Mouse (Mus musculus): Measurements from ENCODE around the gene Tmem266. TPM values are rescaled to one million over a fixed set of nuclear protein-coding genes. Genes with fewer than 3 reads are reported as not detected.

The Tmem266 gene
- total RNA-seq, 2 experiments from 2014 or later = 0.84 to 3.6 TPM

DNA sequence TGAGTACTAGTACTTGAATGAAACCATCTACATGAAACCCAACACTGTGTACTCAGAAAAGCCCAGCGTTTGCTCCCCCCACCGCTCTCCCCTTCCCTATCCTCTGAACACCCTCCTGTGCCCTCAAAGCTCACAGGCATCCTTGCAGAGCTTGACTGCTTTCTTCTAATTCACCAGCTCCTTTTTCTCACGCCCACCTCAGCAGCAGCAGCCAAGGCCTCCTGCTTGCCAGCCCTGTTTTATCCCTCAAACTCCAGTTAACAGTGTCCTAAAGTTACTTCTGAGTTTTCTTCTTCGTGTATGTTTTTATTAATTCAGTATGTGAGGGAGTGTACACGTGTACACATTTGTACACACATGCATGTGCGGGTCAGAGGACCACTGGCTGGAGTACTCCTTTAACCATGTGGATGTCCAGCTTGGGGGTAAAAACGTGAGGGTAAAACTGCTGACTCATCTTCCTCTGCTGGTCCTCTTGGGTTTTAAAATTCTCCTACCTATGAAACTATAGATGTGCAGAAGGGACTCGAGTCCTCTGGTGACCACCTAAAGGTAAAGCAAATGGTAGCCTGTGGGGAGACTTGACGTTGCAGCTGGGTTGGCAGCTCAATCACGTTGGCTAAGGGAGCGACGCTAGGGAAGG lies 13.0 kb upstream of the Tmem266 start:
- no peak overlapping the region for H3K27ac ChIP-seq
- H3K4me3 ChIP-seq = no peak overlapping the region
- intact Hi-C loops (cut with DNase I) = loop anchor here (5.0 kb wide), 1 partner anchor 266 kb away; the partner anchor contains the start of gene Chrnb4
- TF ChIP-seq CTCF (IDR thresholded peaks at IDR 0.05) = no peak
- no peak for DNase-seq

DNA sequence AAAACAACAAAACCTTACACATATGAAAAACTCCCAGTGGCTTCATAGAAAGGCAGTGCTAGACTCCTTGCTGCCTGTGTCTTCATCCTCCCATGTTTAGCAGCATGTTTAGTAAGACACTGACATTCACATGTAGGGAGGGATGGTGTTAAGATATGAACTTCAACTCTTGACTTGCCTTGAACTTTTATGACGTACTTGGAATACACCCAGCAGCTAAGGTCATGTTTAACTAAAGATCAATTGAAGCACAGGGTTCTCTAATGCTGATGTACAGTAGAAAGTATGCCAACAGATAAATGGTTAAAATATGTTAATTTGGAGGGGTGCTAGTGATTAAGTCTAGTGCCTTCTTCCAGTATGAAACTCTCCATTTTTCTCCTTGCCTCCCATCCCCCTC lies 4.1 kb upstream of the Tmem266 start:
- intact Hi-C loops (cut with DNase I) = no loop called here
- H3K27ac ChIP-seq = no peak overlapping the region
- H3K4me3 ChIP-seq = no peak overlapping the region
- DNase-seq = no peak
- no peak for TF ChIP-seq CTCF (IDR thresholded peaks at IDR 0.05)

DNA sequence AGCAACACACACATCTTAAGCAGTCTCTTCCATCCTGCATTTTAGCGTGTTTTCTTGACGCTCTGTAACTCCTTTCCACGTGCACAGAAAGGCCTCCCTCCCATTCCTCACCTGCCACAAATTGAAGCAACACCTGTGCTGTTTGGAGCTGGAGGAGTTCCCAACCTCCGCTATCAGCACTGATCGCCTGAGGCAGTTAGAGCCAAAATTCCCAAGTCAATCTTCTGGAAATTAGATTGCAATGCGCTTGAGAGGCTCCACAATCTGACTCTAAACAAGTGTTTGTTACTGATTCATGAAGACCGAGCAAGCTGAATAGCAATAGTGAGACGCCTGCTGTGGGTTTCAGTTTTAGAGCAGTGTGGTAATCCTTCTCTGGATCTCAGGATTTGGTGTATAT lies 2.6 kb upstream of the Tmem266 start:
- intact Hi-C loops (cut with DNase I) = no loop called here
- DNase-seq = no peak

DNA sequence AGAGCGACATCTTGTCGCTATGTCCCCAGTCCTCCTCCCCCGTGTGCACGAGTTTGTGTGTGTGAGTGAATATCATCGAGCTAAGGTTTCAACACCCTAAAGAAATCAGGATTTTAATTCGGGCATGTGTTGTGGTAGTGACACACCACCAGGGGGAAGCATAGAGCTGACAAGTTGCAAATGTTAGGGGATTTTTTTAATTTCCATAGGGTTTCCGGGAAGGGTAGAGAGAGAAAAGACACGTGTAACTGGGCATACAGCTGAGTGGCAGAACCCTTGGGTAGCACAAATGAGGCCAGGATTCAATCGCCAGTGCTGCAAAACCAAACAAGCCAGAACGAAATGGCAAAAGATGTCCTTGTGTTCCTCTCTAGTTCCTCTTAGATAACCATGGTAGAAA lies 2.2 kb upstream of the Tmem266 start:
- intact Hi-C loops (cut with DNase I) = no loop called here
- Histone ChIP-seq H3K4me3 (no peak overlapping the region), H3K27ac (no peak overlapping the region)
- peak; percentile 31; the same call in 1 of the 2 replicates for TF ChIP-seq CTCF (IDR thresholded peaks at IDR 0.05)
- no peak for DNase-seq

More for the DNA sequence above, 2.6 kb upstream of the Tmem266 start:
- no peak overlapping the region for H3K27ac ChIP-seq
- TF ChIP-seq CTCF (IDR thresholded peaks at IDR 0.05) = no peak
- H3K4me3 ChIP-seq = no peak overlapping the region

DNA sequence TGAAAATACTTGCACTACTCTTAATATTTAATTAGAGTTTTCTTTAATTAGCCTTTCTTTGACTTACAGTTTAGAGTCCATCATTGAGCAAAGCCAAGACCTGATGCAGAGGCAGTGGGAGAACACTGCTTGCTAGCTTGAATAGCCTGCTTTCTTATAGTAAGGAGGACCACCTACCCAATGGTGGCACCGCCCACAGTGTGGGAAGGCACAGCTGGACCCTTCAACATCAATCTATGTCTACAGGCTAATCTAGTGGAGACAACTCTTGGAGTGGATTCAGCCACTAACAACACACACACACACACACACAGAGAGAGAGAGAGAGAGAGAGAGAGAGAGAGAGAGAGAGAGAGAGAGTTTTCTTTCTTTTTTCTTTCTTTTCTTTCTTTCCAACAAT lies 1.7 kb upstream of the Tmem266 start:
- DNase-seq = no peak
- H3K4me3 ChIP-seq = no peak overlapping the region
- intact Hi-C loops (cut with DNase I) = loop anchor here (5.0 kb wide), 1 partner anchor 67 kb away; no protein-coding TSS in a partner anchor
- no peak for TF ChIP-seq CTCF (IDR thresholded peaks at IDR 0.05)
- H3K27ac ChIP-seq = no peak overlapping the region

DNA sequence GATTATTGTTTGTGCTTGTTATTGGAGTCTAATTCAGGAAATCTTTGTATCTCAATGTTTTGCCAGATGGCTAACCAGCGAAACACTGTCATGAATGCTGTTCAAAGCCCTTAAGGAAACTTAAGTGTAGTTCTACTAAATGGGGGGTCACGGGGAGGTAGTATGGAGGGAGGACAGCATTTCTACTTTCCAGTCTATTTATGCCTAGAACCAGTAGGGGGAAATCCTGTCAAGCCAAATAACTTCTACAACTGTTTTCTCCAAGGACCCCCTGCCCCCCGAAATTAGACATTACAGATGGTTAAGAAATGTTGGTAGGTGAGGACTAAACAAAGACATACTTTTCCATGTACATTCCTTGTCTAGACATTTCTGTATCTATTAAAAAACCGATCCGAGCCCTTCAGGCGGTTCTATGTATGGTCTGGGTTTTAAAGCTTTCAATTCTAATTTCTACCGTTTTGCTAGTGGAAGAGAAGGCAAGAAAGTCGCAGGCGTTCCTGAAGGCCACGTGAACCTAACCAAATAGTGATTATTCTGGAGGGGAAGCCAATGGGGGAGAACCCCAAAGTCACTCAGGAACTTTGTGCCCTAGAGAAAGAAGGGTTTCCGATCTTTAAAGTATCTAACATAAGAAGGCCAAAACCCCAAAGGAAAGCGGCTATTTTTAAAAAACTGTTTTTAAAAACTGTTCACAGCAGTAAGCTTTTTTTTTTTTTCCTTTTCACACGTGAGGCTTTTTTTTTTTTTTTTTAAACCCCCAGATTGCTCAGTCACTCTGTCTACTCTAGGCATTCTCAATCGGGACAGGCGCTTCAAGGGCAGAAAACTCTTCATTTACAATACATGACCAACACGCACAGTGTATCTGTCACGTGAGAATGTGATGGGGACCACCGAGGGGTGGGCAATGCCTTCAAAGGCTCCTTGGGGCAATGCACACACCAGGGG lies 874 bp upstream of the Tmem266 start:
- intact Hi-C loops (cut with DNase I) = loop anchor here (5.0 kb wide), 1 partner anchor 66 kb away; no protein-coding TSS in a partner anchor
- H3K4me3 ChIP-seq = peak overlapping the region; percentile 93
- peak overlapping the region; percentile 83 for H3K27ac ChIP-seq
- DNase-seq = no peak
- TF ChIP-seq CTCF (IDR thresholded peaks at IDR 0.05) = no peak

DNA sequence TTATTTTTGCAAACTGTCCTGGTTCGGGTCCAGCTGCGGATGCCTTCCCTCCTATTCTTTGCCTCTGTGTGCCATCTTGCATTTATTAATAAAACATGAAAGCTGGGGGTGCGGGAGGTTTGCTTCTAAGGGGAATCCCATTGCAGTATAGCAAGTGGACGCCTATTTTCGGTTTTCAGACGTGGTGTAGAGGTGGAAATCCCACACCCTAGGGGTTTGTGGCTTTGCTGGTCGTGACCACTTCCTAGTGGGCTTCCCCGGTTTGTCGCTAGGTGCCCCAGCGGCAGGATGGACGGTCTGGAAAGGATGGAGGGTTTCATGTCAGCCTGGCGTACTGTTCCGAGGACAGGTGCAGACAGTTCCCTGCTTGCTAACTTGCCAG lies 512 bp downstream of the Tmem266 start:
- peak overlapping the region; percentile 93 for H3K4me3 ChIP-seq
- no peak for TF ChIP-seq CTCF (IDR thresholded peaks at IDR 0.05)
- intact Hi-C loops (cut with DNase I) = loop anchor here (5.0 kb wide), 1 partner anchor 65 kb away; no protein-coding TSS in a partner anchor
- peak overlapping the region; percentile 76 for H3K27ac ChIP-seq
- peak; percentile 27 for DNase-seq

DNA sequence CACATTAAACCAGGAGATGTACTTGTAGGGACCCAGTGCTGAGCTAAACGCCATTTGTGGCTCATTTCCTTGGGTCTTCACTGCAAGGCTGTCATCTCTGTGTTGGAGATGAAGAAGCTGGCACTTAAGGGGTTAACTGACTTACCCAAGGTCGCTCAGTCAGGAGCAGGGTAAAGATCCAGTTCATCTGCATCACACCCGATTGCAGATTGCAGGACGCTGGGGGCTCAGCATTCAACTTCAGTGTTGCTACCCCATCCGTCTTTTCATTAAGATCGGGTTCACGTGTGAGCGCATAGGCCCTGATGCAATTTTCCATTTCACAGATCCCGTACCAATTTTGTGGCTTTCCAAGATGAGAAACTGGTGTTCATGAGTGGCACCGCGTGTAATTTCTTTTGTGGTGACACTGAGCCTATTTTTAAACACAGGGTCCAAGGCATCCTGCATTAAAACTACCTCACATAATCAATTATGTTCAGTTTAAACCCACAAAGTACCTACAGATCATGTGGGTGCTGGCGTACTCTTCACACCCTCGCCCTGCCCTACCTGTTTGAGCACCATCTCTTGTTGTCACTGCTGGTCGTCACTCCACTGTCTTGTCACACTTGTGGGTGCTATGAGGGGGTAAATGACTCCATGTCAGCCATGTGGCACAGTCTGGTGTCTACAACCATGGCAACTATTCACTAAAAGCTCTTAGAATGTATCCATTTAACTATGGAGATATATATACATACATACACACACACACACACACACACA lies 1.6 kb downstream of the Tmem266 start:
- no peak for TF ChIP-seq CTCF (IDR thresholded peaks at IDR 0.05)
- intact Hi-C loops (cut with DNase I) = loop anchor here (5.0 kb wide), 1 partner anchor 64 kb away; no protein-coding TSS in a partner anchor
- DNase-seq = no peak
- no peak overlapping the region for H3K4me3 ChIP-seq
- no peak overlapping the region for H3K27ac ChIP-seq

DNA sequence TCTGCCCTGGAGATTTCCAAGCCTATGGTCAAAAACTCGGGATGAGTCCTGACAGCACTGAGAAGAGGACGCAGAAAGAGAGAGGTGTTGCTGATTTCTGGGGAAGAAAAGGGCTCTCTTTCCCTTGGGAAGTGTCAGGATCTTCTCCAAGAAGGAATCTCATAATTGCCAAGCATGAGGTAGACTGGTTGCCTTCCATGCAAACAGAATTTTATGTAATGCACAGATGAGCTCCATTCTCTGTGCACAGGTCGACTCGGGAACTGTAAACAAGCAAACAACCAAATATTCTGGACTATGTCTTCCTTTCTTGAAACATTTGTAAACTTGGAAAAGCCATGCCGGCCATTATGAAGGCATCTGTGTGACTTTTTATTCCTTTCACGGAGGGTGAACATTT lies 2.7 kb downstream of the Tmem266 start:
- no peak overlapping the region for H3K27ac ChIP-seq
- intact Hi-C loops (cut with DNase I) = loop anchor here (5.0 kb wide), 1 partner anchor 63 kb away; no protein-coding TSS in a partner anchor
- no peak for DNase-seq
- TF ChIP-seq CTCF (IDR thresholded peaks at IDR 0.05) = no peak
- H3K4me3 ChIP-seq = no peak overlapping the region

DNA sequence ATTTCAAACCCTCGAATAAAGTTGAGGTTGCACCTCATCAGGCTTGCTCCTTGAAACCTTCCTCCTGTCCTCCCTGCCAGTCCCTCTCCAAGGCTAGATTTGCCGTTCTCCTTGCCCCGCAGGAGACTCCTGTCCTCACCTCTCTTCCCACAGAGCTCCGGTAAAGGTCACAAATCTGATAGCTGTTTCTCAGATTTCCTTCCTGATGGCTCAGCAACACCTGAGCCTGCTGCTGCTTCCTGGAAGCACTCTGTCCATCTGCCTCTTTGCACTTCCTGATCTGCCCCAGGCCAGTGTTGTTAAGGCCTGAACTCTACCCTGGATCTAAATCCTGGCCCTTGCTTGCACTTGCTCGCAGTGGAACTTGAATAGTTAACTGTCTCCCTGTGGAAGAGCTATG lies 5.8 kb downstream of the Tmem266 start:
- Histone ChIP-seq H3K27ac (peak overlapping the region; percentile 50; the same call in 1 of the 2 replicates), H3K4me3 (no peak overlapping the region)
- no peak for DNase-seq
- intact Hi-C loops (cut with DNase I) = no loop called here
- TF ChIP-seq CTCF (IDR thresholded peaks at IDR 0.05) = no peak

DNA sequence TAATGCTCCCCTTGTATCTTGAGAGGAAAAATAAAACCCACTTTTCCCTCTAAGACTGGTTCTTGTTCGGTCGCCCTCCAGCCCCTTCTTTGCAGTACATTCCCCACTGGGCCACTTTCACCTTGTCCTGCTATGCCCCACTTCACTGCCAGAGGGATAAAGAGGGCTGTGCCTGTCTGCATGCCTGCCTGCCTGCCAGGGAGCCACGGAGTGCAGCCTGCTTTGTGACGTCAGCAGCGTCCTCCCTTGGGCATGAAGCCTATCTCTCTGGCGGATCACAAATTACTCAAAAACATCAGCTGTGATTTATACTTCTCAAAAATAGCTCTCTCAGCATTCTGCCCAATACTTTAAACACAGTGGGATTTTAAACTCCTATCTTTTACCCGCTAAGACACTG lies 6.2 kb downstream of the Tmem266 start:
- Histone ChIP-seq H3K4me3 (no peak overlapping the region), H3K27ac (peak overlapping the region; percentile 50; the same call in 1 of the 2 replicates)
- DNase-seq = peak; percentile 24
- TF ChIP-seq CTCF (IDR thresholded peaks at IDR 0.05) = no peak
- intact Hi-C loops (cut with DNase I) = no loop called here

DNA sequence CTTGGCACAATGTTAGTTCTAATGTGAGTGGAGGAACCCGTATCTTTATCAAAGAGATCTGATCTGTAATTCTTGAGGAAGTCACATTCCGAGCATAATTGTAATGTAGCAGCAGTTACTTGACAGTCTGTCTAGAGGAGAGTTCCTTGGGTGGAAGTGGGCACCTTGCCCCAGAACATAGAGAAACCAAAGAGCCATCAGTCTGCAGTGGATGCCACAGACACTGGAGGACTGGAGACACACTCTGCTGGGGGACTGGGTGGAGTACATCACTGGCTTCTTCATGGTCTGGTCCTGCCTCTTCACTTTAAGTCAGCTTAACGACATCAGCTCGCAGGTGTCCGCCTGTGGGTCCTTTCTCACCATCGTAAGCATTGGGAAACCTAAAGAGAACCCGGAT lies 17.5 kb downstream of the Tmem266 start:
- no peak for DNase-seq
- no peak for TF ChIP-seq CTCF (IDR thresholded peaks at IDR 0.05)
- intact Hi-C loops (cut with DNase I) = no loop called here
- H3K27ac ChIP-seq = no peak overlapping the region
- H3K4me3 ChIP-seq = no peak overlapping the region
